Mouse (Mus musculus) kidney, embryonic 14.5 days (tissue): ENCODE measurements around the gene Ccl2. TPM values are rescaled to one million over a fixed set of nuclear protein-coding genes. Genes with fewer than 3 reads are reported as not detected.

ENCODE experiments used
- ATAC-seq: fragments of 200-750 bp; cut with Nextera tagmentation; 2 replicates; pipeline ENCODE4 v1.8.0; 2017; ENCODE audit warnings: moderate number of reproducible peaks, mild to moderate bottlenecking, moderate TSS enrichment, moderate library complexity; ENCODE audit not compliant: low FRiP score, low TSS enrichment
- H3K27ac ChIP-seq: fragments of 300-500 bp; sonication (generic); 2 replicates; pipeline ENCODE4 v1.5.1; 2014; ENCODE audit warnings: low read depth, mild to moderate bottlenecking, low read length, moderate library complexity, mixed read lengths
- H3K27me3 ChIP-seq: fragments of 300-500 bp; sonication (generic); 2 replicates; pipeline ENCODE4 v1.6.1; 2014; ENCODE audit warnings: mild to moderate bottlenecking, low read length; ENCODE audit not compliant: control insufficient read depth, insufficient read depth
- H3K36me3 ChIP-seq: fragments of 300-500 bp; sonication (generic); 2 replicates; pipeline ENCODE4 v1.6.1; 2014; ENCODE audit warnings: low read length, mixed read lengths; ENCODE audit not compliant: control insufficient read depth, insufficient read depth
- H3K4me1 ChIP-seq: fragments of 300-500 bp; sonication (generic); 2 replicates; pipeline ENCODE4 v1.6.1; 2014; ENCODE audit warnings: low read length, mixed read lengths; ENCODE audit not compliant: control insufficient read depth, insufficient read depth
- H3K4me2 ChIP-seq: fragments of 300-500 bp; sonication (generic); replicated peaks from 2 replicates; pipeline ENCODE4 v1.6.1; 2014; ENCODE audit warnings: low read depth, mild to moderate bottlenecking, low read length
- H3K4me3 ChIP-seq: fragments of 300-500 bp; sonication (generic); 2 replicates; pipeline ENCODE4 v1.5.1; 2014; ENCODE audit warnings: mild to moderate bottlenecking, low read length
- H3K9ac ChIP-seq: fragments of 300-500 bp; sonication (generic); 2 replicates; pipeline ENCODE4 v1.6.1; 2014; ENCODE audit warnings: low read depth, mild to moderate bottlenecking, low read length, moderate library complexity
- H3K9me3 ChIP-seq: fragments of 300-500 bp; sonication (generic); 2 replicates; pipeline ENCODE4 v1.6.1; 2016; ENCODE audit warnings: low read length; ENCODE audit not compliant: control insufficient read depth
- WGBS: fragments of 180-500 bp; shearing (Covaris S2); extraction: QIAGEN DNeasy Blood & Tissue Kit; methylation state at CpG from one replicate; pipeline ENCODE4 v1.1.7; 2014; 5-methylcytosine and 5-hydroxymethylcytosine counted together
- polyA plus RNA-seq: library from polyadenylated mRNA; unstranded; fragments of >200 nt; fragmentation: Nextera tagmentation; extraction: Ambion mirVana; gene quantifications from 2 replicates; pipeline ENCODE4 v1.2.1, GENCODE M21; 2014

The Ccl2 gene
- polyA plus RNA-seq, 1 experiment from 2014 or later = 0.92 TPM

- ATAC-seq = no peak
- Histone ChIP-seq H3K27ac (no peak overlapping the region), H3K4me3 (no peak overlapping the region), H3K27me3 (no peaks in the 10 kb centered on the region), H3K36me3 (no peaks in the 10 kb centered on the region), H3K4me1 (no peaks in the 10 kb centered on the region), H3K9ac (no peak overlapping the region), H3K4me2 (no peak overlapping the region), H3K9me3 (no peaks in the 10 kb centered on the region)
- WGBS = 68% methylated on average over 8 of the region's 8 CpGs
Observed at GRCm38 (mm10) chr11:82011411-82012193, 23.8 kb upstream of the Ccl2 start.

GRCm38 (mm10) chr11:82013756-82014155 lies 21.6 kb upstream of the Ccl2 start:
- no peak overlapping the region for H3K4me3 ChIP-seq
- 27% methylated on average over 1 of the region's 1 CpGs for WGBS
- H3K9ac ChIP-seq = no peak overlapping the region
- no peaks in the 10 kb centered on the region for H3K9me3 ChIP-seq
- no peak overlapping the region for H3K4me2 ChIP-seq
- no peaks in the 10 kb centered on the region for H3K36me3 ChIP-seq
- no peak for ATAC-seq
- H3K4me1 ChIP-seq = no peaks in the 10 kb centered on the region
- H3K27ac ChIP-seq = no peak overlapping the region
- H3K27me3 ChIP-seq = no peaks in the 10 kb centered on the region

- Histone ChIP-seq H3K27ac (no peak overlapping the region), H3K9me3 (no peaks in the 10 kb centered on the region), H3K36me3 (no peaks in the 10 kb centered on the region), H3K4me2 (no peak overlapping the region), H3K4me3 (no peak overlapping the region), H3K9ac (no peak overlapping the region), H3K4me1 (no peaks in the 10 kb centered on the region), H3K27me3 (no peaks in the 10 kb centered on the region)
- 65% methylated on average over 2 of the region's 2 CpGs for WGBS
- ATAC-seq = no peak
Observed at GRCm38 (mm10) chr11:82015066-82015465, 20.3 kb upstream of the Ccl2 start.

GRCm38 (mm10) chr11:82016181-82016780 lies 19.1 kb upstream of the Ccl2 start:
- no peaks in the 10 kb centered on the region for H3K4me1 ChIP-seq
- no peak overlapping the region for H3K4me3 ChIP-seq
- H3K9ac ChIP-seq = no peak overlapping the region
- no peaks in the 10 kb centered on the region for H3K36me3 ChIP-seq
- no peaks in the 10 kb centered on the region for H3K27me3 ChIP-seq
- ATAC-seq = no peak
- 76% methylated on average over 3 of the region's 3 CpGs for WGBS
- no peaks in the 10 kb centered on the region for H3K9me3 ChIP-seq
- H3K27ac ChIP-seq = no peak overlapping the region
- H3K4me2 ChIP-seq = no peak overlapping the region

- Histone ChIP-seq H3K4me2 (no peak overlapping the region), H3K9me3 (no peaks in the 10 kb centered on the region), H3K36me3 (no peaks in the 10 kb centered on the region), H3K27me3 (no peaks in the 10 kb centered on the region), H3K9ac (no peak overlapping the region), H3K4me3 (no peak overlapping the region), H3K4me1 (no peaks in the 10 kb centered on the region), H3K27ac (no peak overlapping the region)
- ATAC-seq = no peak
- 38% methylated on average over 2 of the region's 2 CpGs for WGBS
Observed at GRCm38 (mm10) chr11:82019389-82019788, 16.0 kb upstream of the Ccl2 start.

GRCm38 (mm10) chr11:82019793-82020192 lies 15.6 kb upstream of the Ccl2 start:
- Histone ChIP-seq H3K27ac (no peak overlapping the region), H3K9me3 (no peaks in the 10 kb centered on the region), H3K4me1 (no peaks in the 10 kb centered on the region), H3K4me2 (no peak overlapping the region), H3K9ac (no peak overlapping the region), H3K4me3 (no peak overlapping the region), H3K27me3 (no peaks in the 10 kb centered on the region), H3K36me3 (no peaks in the 10 kb centered on the region)
- ATAC-seq = no peak

- no peak overlapping the region for H3K27ac ChIP-seq
- no peak overlapping the region for H3K9ac ChIP-seq
- WGBS = 64% methylated on average over 3 of the region's 3 CpGs
- H3K27me3 ChIP-seq = no peaks in the 10 kb centered on the region
- no peaks in the 10 kb centered on the region for H3K36me3 ChIP-seq
- ATAC-seq = no peak
- H3K4me2 ChIP-seq = no peak overlapping the region
- H3K4me3 ChIP-seq = no peak overlapping the region
- no peaks in the 10 kb centered on the region for H3K9me3 ChIP-seq
- H3K4me1 ChIP-seq = no peaks in the 10 kb centered on the region
Observed at GRCm38 (mm10) chr11:82021406-82021805, 14.0 kb upstream of the Ccl2 start.

GRCm38 (mm10) chr11:82022504-82023056 lies 12.8 kb upstream of the Ccl2 start:
- Histone ChIP-seq H3K4me2 (no peak overlapping the region), H3K9me3 (no peaks in the 10 kb centered on the region), H3K27ac (no peak overlapping the region), H3K4me1 (no peaks in the 10 kb centered on the region), H3K4me3 (no peak overlapping the region), H3K9ac (no peak overlapping the region), H3K36me3 (no peaks in the 10 kb centered on the region), H3K27me3 (no peaks in the 10 kb centered on the region)
- no peak for ATAC-seq
- WGBS = 83% methylated on average over 6 of the region's 6 CpGs

- Histone ChIP-seq H3K4me3 (no peak overlapping the region), H3K27ac (no peak overlapping the region), H3K9ac (no peak overlapping the region), H3K36me3 (no peaks in the 10 kb centered on the region), H3K9me3 (no peaks in the 10 kb centered on the region), H3K4me1 (no peaks in the 10 kb centered on the region), H3K27me3 (no peaks in the 10 kb centered on the region), H3K4me2 (no peak overlapping the region)
- no peak for ATAC-seq
- WGBS = 81% methylated on average over 4 of the region's 4 CpGs
Observed at GRCm38 (mm10) chr11:82023769-82024168, 11.6 kb upstream of the Ccl2 start.
